Mouse (Mus musculus): Measurements from ENCODE around the gene Polr2i.
"Not testable (repeated sequence)": the region's sequence is repeated elsewhere in the genome, so short reads cannot be mapped to it uniquely, and the experiment has no call there.

The Polr2i gene

DNA sequence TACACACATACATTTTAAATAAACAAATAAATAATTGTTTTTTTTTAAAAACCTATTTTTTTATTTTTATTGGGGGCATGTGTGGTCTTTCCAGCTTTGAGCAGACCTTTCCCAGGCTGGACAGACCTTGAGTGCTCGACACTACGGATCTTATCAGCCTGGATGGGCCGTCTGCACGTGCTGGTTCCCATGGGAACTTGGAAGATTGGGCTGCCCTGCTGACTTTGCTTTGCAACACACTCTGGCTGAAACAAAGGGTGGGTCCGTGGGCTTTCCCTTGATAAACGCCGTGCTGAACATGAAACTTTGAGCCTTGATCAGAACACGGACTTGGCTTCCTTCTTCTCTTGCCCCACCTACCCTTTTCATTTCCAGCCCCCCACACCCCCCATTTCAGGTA is 27.4 kb upstream of the Polr2i start:
- no peak for DNase-seq (ENCODE audit: low read depth, low spot score)

DNA sequence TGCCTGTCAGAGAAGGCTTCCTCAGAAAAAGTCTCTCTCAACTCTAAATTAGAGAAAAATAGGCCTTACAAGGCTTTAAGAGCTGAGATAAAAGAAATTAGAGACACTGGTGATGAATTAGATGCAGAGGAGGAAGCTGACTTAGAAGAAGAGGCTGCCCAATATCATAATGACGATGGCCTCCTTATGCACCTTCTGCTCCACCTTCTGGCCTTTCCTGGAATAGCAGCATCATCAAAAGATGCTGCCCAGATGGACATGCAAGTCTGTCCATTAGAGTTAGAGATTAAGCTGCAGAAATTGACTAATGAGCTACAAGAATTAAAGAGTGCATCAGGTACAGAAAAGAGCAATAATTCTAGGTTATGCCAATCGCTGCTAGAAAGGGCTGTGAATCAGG is 26.4 kb upstream of the Polr2i start:
- no peak for DNase-seq (ENCODE audit: low read depth, low spot score)

DNA sequence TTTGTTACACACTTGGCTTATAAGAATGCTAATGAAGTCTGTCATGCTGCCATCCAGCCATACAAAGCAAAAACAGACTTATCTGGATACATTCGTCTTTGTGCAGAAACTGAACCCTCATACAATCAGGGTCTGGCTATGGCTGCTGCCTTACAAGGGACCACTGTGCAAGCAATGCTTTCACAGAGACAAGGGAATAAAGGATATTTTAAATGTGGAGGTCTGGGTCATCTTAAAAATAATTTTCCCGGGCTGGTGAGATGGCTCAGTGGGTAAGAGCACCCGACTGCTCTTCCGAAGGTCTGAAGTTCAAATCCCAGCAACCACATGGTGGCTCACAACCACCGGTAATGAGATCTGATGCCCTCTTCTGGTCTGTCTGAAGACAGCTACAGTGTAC is 25.4 kb upstream of the Polr2i start:
- DNase-seq (ENCODE audit: low read depth, low spot score): not testable (repeated sequence)

DNA sequence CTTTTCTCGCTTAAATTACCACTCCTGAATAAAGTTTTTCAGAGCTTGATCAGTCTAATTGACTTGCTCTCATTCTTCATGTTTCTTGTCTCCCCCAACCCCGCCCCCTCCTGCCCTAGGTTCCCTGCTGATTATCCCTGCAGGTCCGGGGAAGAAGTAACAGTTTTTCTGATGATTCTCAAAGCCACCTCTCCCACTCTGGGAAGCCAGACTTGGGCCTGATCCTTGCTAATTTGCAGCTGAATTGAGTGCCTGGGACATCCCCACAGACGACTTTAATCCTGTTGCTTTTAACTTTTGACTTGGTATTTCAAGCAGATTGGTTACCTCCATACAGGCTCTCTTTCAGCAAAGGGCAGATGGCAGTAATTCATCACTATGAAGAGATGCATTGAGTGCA is 20.7 kb upstream of the Polr2i start:
- DNase-seq (ENCODE audit: low read depth, low spot score): no peak

DNA sequence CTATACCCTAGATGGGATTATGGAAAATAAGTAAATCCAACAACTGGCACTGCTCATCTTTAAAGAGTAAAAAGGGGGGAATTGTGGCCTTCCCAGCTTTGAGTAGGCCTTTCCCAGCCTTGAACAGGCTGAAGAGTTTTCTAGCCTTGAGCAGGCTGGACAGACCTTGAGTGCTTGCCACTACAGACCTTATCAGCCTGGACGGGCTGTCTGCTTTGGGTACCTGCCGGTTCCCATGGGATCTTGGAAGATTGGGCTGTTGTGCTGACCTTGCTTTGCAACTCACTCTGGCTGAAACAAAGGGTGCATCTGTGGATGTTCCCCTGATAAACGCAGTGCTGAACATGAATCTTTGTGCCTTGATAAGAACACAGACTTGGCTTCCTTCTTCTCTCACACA is 17.9 kb upstream of the Polr2i start:
- DNase-seq (ENCODE audit: low read depth, low spot score): no peak

DNA sequence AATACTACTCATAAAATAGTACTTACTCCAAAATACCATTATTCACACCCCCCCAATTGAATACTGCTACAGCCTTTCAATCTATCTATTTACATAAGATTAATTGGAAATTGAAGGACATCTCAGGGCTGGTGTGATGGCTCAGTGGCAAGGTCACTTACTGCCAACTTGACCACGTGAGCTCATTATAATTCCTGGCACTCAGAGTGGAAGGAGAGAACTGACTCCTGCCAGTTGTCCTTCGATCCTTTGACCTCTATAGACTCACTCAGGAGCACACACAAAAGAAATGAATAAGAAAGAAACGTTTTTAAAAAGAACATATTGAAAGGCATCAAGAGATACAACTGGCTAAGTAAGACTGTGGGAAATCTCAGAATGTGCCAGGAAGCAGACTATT is 15.9 kb upstream of the Polr2i start:
- DNase-seq (ENCODE audit: low read depth, low spot score): no peak

DNA sequence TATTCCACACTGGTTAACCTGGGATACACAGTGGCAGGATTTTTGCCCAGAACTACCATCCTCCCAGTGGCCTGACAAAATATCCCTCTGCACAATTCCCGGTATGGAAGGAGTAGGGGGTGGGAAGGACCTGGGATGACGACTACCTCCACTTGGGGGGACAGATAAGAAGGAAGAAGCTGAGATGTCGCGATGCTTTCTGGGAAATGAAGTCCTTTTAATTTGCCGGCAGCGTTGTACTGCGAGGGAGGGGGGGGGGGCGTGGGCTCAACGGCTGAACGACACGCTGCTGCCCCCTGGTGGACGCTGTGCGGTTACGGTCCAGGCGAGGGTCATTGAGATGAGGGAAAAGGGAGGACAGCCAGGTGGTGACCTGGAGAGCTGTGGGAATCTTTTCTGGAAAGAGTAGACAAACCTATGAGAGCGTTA is 15.0 kb upstream of the Polr2i start:
- DNase-seq (ENCODE audit: low read depth, low spot score): peak; percentile 87

DNA sequence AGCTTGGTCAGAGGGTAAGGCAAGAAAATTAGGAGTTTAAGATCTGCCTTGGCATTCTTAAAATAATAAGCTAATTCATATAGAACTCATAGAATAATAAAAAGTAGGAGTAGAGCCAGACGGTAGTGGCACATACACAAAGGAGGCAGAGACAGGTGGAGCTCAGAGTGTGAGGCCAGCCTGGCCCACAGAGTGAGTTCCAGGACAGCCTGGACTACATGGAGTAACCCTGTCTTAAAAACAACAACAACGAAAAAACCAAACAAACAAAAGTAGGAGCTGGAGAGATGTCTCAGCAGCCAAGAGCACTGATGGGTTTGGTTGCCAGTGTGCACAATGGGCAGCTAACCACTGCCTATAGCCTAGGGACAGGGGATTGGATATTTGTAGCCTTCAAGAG is 14.5 kb upstream of the Polr2i start:
- no peak for DNase-seq (ENCODE audit: low read depth, low spot score)

DNA sequence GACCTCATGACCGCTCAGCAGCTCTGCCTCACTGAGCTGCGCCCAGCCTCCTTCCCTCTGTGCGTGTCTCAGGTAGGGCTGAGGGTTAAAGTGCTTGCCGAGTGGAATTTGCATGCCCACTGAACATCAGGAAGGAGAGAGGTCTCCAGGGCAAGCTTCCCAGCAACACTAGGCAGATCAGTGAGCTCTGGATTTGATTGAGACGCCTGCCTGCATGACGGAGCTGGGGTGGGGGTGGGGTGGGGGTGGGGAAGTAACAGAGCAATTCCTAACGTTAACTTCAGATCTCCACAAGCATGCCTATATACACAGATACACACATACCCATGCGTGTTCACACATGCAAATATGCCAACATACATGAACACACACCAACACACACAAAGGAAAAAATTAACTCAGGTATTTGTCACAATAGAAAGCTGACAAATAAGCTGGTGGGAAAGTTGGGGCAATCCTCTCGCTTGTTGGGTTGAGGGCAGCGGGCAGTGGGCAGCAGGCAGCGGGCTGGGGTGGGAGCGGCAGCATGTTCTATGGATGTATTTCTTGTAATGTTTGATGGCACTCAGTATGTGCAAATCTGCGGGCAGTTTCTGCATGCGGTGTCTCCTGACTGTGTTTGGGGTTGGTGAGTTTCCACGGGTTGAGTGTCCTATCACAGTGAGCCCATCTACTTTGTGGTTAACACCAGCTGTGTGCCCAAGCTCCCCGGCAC is 12.3 kb upstream of the Polr2i start:
- DNase-seq (ENCODE audit: low read depth, low spot score): peak; percentile 54

DNA sequence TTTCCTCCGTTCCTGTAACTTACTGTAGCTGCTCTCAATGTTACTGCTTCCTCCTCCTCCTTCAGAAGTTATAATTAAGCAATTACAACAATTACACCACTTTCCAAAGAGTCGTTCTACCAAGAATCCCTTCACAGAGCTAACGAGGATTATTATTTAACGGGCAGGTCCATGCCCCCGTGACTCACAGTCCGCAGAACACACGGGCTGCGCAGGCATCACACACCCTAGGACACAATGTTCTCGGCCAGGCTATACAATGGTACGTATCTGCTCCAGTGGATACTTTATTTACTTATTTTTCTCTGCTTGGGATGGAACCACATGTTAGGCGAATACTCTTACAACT is 11.8 kb upstream of the Polr2i start:
- DNase-seq (ENCODE audit: low read depth, low spot score): no peak

DNA sequence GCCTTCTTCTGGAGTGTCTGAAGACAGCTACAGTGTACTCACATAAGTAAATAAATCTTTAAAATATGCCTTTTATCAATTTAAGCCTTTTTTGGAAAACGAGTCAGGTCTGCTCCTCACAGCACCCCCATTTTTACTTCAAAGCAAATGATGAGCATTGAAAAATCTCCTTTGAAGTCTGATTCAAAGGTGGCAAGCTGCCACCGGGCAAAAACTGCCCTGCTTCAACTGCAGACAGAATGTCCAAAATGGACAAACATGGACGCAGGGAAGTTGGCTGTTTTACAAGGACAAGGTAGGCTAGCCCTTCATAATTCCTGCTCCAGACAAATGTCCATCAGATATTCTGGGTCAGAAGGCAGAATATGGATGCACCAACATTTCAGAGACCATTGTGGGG is 10.3 kb upstream of the Polr2i start:
- DNase-seq (ENCODE audit: low read depth, low spot score): no peak

DNA sequence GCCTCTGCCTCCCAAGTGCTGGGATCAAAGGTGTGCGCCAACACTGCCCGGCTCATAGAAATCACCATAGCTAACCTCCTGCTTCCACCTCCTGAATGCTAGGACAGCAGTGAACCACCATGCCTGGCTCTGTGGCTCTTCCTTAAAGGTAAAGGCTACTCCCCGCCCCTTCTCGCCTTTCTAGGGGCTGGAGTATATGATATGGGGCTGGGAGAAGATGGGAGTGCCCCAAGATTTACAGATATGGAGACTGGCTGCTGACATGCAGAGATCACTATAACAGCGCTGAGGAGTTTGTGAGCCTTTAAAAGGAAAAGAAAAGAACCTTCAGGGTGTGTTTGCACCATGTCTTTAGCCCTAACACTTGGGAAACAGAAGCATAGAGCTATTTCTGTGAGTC is 9.5 kb upstream of the Polr2i start:
- DNase-seq (ENCODE audit: low read depth, low spot score): no peak

DNA sequence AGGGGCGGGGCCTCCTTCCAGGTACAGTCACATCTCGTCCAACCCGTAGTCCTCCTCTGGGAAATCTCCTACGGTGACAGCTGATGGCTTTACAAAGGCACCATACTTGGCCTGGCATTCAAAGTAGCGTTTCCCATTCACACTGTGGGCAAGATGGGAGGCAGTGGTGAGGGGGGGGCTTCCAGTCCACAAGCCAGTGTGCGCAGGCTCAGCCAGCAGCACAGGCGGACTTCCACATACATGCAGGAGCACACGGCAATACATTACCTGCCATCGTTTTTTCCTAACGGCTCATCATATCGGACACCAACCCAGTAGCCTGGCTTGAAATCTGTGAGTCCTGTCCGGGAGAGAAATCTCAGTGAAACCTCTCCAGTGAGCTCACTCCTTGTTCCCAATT is 7.5 kb upstream of the Polr2i start:
- DNase-seq (ENCODE audit: low read depth, low spot score): no peak

DNA sequence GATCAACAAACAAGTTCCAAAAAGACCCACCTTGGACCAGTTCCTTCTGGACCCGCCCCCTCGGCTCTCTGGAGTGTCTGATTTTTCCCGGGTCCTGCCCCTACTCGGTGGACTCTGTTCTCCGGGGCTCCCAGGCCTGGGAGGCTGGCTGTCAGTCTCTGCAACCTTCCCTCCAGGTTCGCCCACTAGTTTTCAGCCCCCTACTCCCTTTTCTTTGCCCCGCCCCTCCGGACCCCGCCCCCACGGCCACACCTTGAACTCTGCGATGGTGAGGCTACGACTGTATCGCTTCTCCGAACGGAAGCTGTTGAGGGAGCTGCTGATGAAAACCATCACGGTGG is 450 bp upstream of the Polr2i start:
- DNase-seq (ENCODE audit: low read depth, low spot score): no peak

DNA sequence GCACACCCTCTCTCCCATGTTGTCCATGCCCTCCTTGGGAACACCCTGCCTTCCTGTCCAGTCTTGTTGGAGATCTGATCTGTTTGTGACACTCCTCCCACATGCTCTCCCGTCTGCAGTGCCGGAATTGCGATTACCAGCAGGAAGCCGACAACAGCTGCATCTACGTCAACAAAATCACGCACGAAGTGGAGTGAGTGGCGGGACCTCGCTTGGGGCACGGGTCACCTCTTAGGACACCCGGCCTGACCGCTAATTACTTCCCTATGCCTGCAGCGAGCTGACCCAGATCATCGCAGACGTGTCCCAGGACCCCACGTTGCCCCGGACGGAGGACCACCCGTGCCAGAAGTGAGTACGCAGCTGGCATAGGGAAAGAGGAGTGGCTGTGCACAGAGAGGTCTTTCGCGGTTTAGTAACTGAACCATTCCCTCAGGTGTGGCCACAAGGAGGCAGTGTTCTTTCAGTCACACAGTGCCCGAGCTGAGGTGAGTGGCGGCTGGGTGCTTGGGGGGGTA is 942 bp downstream of the Polr2i start:
- peak; percentile 46 for DNase-seq (ENCODE audit: low read depth, low spot score)

DNA sequence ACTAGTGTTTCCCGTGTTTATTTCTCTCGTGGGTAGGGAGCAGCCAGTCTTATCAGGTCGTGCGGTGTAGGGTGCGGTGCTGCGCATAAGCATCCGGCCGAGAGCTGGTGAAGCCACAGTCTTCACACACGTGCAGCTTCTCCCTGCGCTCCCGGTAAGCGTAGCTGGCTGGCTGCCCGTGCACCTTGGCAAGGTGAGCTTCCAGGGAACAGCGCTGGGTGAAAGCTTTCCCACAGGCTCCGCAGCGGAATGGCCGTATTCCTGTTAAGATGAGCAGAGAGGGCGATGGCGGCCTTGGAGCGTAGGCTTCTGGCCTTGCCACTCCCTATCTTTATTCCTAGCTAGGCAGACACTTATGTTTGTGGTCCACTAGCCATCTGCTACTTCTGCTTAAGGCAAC is 1.6 kb downstream of the Polr2i start:
- no peak for DNase-seq (ENCODE audit: low read depth, low spot score)

DNA sequence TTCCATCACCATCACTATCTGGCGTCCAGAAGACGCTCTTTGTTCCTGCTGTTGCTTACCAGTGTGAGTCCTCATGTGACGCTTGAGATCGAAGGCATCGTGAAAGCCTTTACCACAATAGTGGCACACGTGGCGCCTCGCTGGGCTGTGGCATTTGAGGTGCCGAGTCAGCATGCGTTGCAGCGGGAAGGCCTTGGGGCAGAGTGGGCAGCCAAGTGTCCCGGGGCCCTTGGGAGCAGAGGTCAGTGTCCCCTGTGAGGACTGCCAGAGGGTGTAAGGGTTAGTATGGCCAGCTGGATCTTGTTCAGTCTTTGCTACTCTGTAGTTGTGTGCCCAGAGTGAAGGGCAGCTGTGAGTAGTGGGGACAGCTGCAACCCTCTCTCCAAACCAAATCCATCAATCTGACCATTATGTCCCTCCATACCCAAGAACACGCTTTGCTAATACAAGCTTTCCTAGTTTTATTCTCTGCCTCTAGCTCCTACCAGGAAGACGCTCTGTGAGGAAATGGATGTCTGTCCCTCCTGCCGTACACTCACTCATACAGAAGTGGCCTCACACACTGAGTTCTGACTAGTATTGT is 2.6 kb downstream of the Polr2i start:
- no peak for DNase-seq (ENCODE audit: low read depth, low spot score)

DNA sequence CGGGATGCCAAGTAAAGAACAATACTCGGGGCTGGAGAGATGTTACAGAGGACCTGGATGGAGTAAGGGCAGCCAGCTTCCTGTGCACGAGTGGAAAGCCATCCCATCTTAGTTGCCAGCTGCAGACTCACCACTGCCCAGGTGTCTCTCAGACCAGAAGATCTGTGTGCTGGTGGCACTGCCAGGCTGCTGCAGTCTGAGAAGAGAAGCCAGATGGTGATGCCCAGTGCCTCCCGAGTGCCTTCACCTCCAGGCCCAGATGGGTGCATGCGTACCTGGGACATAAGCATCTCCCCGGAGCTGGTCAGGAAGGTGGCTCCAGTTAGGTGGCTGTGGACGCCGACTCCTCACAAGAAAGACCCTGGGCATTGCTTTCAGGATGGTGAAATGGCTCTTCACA is 3.3 kb downstream of the Polr2i start:
- no peak for DNase-seq (ENCODE audit: low read depth, low spot score)

DNA sequence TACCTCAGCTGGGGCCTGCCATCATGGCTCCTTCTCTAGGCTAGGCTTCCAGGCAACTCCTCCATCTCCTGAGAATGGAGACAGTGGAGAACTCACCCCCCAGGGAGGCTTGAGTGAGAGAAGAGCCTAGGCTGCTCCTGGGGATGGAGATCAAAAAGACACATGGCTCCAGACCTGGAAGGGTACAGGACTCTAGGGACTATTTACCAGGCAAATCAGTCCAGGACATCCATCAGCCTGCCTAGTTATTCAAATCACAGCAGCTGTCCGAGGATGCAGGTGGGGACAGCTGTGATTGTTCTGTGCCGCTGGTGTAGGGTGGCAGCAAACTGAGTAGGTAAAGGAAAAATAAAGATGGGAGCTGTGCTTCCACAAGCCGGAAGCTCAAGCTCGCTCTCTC is 3.9 kb downstream of the Polr2i start, which contains the start of gene Ovol3:
Gene Ovol3, minus strand, starts transcription at position 101 of the 400 bp plus-strand sequence.
- no peak for DNase-seq (ENCODE audit: low read depth, low spot score)

DNA sequence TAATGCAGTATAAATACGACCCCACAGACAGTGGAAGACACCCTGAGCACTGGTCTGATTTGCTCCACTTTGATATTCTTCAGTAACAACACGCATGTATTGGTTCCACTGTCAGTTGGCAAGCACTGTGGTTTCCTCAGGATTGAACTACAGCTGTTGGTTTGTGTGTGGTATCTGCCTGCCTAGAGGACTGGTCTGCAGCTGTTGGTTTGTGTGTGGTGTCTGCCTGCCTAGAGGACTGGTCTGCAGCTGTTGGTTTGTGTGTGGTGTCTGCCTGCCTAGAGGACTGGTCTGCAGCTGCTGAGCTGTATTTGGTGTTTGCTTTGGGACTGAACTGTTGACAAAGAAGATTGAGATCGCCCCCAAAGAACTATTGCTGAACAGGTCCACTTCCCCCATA is 5.6 kb downstream of the Polr2i start:
- not testable (repeated sequence) for DNase-seq (ENCODE audit: low read depth, low spot score)

DNA sequence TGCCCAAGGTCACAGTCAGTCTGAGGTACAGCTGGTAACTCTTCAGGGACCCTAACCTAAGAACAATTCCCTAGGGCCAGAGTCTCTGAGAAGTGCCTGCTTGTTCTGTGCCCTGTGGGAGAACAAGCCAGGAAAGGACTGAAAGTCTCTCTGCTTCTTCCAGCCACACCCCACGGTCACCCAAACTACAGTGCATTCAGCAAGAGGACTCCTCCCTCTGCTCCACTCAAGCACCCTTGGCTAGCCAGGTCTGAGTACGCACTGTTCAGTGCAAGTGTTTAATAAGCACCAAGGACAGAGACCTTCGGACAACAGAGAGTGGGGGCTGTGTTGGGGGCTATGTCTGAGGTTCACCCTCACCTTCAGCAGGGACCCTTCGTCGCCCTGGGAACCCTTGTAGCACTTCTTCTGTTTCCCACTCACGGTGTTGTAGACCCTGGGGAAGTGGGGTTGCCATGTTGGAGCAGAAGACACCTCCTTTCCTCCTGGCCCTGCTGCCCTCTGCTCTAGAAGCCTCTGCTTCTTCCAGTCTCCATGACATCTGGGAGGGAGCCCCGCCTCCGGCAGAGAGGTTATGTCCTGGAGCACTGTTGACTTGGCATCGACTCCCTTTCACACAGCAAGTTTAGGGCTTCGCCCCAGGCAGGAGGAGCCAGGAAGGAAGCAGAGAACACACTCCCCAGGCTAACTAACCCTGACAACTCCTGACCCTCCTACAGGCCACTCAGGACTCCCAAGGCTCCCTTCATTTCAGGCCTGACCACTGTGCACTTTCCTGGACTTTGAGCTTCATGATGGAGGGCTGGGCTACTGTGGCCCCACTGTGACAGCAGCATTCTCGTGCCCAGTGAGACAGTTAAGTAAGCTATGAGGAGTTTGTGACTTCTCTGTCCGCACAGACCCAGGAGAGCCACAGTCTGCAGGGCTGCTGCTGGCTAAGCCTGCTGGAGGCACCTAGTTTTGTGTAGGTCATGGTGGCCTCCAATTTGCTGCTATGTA is 20.5 kb downstream of the Polr2i start:
- no peak for DNase-seq (ENCODE audit: low read depth, low spot score)

DNA sequence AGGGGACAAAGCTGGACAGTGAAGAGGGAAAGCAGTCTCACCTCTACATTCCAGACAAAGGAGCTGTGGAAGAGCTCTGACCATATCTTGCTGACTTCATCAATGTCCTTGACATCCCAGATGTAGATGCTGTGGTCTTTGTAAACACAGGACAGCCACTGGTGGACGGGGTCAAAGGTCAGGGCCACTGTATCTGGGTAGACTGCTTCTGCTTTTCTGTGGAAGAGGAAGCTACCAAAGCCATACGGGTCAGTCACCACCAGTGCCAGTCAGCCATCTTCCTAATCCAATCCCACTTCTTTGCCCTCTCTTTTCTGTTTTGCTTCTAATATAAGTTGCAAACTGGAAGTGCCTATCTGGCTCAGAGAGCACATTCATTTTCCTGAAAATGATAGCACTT is 33.3 kb downstream of the Polr2i start:
- DNase-seq (ENCODE audit: low read depth, low spot score): no peak

Data from embryo, embryonic 11.5 days (tissue).